Mouse (Mus musculus) midbrain, postnatal 0 days (tissue): ENCODE results near the gene Dip2b. TPM values are rescaled to one million over a fixed set of nuclear protein-coding genes. Genes with fewer than 3 reads are reported as not detected.

Experiments used
- ATAC-seq: fragments of 200-750 bp; cut with Nextera tagmentation; 2 replicates; pipeline ENCODE4 v1.8.0; 2017; ENCODE audit warnings: moderate number of reproducible peaks, mild to moderate bottlenecking, moderate TSS enrichment, moderate library complexity; ENCODE audit not compliant: low FRiP score
- DNase-seq: peaks from one replicate; pipeline ENCODE4 v3.0.0-alpha.2; 2015; ENCODE audit warnings: low spot score
- H3K27ac ChIP-seq: fragments of 300-500 bp; sonication (generic); 2 replicates; pipeline ENCODE4 v1.5.1; 2014; ENCODE audit warnings: low read depth, mild to moderate bottlenecking, low read length, mixed read lengths
- H3K27me3 ChIP-seq: fragments of 300-500 bp; sonication (generic); 2 replicates; pipeline ENCODE4 v1.6.1; 2014; ENCODE audit warnings: low read length, control low read depth, mixed read lengths; ENCODE audit not compliant: insufficient read depth
- H3K36me3 ChIP-seq: fragments of 300-500 bp; sonication (generic); 2 replicates; pipeline ENCODE4 v1.6.1; 2014; ENCODE audit warnings: low read length, control low read depth, mixed read lengths; ENCODE audit not compliant: insufficient read depth
- H3K4me1 ChIP-seq: fragments of 300-500 bp; sonication (generic); 2 replicates; pipeline ENCODE4 v1.6.1; 2014; ENCODE audit warnings: mild to moderate bottlenecking, control low read depth, antibody characterized with exemption, low read length, mixed read lengths; ENCODE audit not compliant: insufficient read depth
- H3K4me2 ChIP-seq: fragments of 300-500 bp; sonication (generic); 2 replicates; pipeline ENCODE4 v1.6.1; 2014; ENCODE audit warnings: low read depth, mild to moderate bottlenecking, low read length, mixed read lengths; ENCODE audit not compliant: poor library complexity, severe bottlenecking
- H3K4me3 ChIP-seq: fragments of 300-500 bp; sonication (generic); 2 replicates; pipeline ENCODE4 v1.5.1; 2014; ENCODE audit warnings: low read depth, mild to moderate bottlenecking, low read length, moderate library complexity
- H3K9ac ChIP-seq: fragments of 300-500 bp; sonication (generic); replicated peaks from 2 replicates; pipeline ENCODE4 v1.6.1; 2014; ENCODE audit warnings: mild to moderate bottlenecking, low read length, moderate library complexity, mixed read lengths; ENCODE audit not compliant: poor library complexity, severe bottlenecking
- H3K9me3 ChIP-seq: fragments of 300-500 bp; sonication (generic); 2 replicates; pipeline ENCODE4 v1.6.1; 2016; ENCODE audit warnings: low read length, control low read depth
- CTCF ChIP-seq: IDR thresholded peaks from 2 replicates; pipeline ENCODE4 v1.5.1; 2016; ENCODE audit warnings: antibody characterized with exemption, mild to moderate bottlenecking
- WGBS: fragments of 180-500 bp; shearing (Covaris S2); extraction: QIAGEN DNeasy Blood & Tissue Kit; methylation state at CpG from one replicate; pipeline ENCODE4 v1.1.7; 2014; 5-methylcytosine and 5-hydroxymethylcytosine counted together
- polyA plus RNA-seq: library from polyadenylated mRNA; unstranded; fragments of >200 nt; fragmentation: Nextera tagmentation; extraction: Ambion mirVana; gene quantifications from 2 replicates; pipeline ENCODE4 v1.2.1, GENCODE M21; 2015
- total RNA-seq: library from RNA; depleted of rRNA; stranded (reverse); fragments of >200 nt; gene quantifications from 2 replicates; pipeline ENCODE4 v1.2.3, GENCODE M21; 2014

Gene Dip2b
- total and polyA plus RNA-seq, 2 experiments from 2014 or later: 10.5 to 44.8 TPM

DNA sequence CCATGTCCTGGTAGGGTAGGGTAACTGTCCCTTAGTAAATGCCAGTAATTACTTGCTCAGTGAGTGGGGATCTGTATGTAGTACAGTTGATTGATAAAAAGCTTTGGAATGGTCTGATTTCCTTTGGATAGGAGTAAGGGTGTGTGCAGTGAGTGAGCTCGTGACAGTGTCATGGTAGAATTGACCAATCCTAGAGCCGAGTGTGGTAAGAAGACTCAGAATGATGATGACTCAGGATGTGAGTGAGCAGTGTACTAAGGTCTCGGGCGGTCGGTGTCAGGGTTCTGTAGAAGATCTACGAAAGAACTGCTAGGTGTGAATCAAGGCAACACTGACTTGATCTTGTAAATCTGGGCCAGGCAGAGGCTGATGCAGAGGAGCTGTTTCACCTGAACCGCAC is 207.5 kb downstream of the Dip2b start:
- Histone ChIP-seq H3K9me3 (no peaks in the 10 kb centered on the region), H3K4me1 (no peaks in the 10 kb centered on the region), H3K36me3 (peaks cover 19% of the 10 kb centered on the region), H3K27me3 (no peaks in the 10 kb centered on the region), H3K27ac (no peak overlapping the region), H3K4me3 (no peak overlapping the region), H3K4me2 (no peak overlapping the region), H3K9ac (no peak overlapping the region)
- ATAC-seq (no peak), DNase-seq (no peak)
- TF ChIP-seq CTCF: no peak
- 95% methylated on average over 7 of the region's 7 CpGs for WGBS

DNA sequence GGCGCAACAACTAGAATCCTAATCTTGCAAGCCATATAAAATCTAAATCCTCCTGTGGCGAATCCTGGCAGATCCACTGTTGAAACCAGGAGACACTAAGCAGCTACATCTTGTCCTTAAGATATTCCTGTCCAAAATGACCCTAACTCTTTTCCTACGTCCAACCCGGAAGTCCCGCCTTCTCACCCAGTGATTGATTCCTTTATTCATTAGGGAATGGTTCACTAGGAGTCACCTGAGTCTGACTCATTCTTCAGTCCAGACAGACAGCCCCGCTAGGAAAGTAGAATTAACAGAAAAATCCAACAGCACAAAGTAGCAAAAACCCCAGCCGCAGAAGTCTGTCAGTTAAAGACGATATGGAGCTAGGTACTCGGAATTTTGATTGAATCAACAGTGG is 208.8 kb downstream of the Dip2b start:
- ATAC-seq: no peak
- Histone ChIP-seq H3K4me3 (no peak overlapping the region), H3K4me1 (no peaks in the 10 kb centered on the region), H3K9ac (no peak overlapping the region), H3K36me3 (peaks cover 19% of the 10 kb centered on the region), H3K27ac (no peak overlapping the region), H3K4me2 (no peak overlapping the region), H3K9me3 (no peaks in the 10 kb centered on the region), H3K27me3 (no peaks in the 10 kb centered on the region)
- no peak for DNase-seq
- WGBS: 94% methylated on average over 9 of the region's 9 CpGs
- no peak for TF ChIP-seq CTCF

DNA sequence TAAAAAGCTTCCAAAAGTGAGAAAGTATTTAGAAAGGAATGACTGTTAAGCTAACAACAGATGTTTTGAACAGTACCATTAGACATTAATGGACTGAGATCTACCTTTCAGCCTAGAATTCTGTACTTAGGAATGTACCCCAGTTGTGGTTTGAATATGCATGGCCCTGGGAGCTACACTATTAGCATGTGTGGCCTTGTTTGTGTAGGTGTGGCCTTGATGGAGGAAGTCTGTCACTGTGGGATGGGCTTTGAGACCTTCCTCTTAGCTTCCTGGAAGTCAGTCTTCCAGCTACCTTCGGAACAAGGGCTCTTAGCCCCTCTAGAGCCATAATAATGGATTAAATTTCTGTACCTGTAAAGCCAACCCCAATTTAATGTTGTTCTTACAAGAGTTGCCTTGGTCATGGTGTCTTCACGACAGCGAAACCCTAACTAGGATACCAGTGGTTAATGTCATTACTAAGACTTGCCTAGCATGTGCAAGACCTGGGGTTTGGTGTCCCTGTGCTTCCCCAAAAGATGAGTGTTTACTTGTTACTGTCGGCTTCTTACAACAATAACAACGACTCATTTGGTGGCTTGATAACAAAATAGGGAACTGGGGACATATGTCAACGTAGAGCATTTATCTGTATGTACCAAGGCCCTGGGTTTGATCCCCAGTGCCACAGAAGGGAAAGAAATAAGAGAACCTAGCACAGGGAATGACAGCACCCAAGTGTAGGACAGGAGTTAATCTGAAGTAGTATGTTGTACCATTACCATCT is 210.4 kb downstream of the Dip2b start:
- no peak for TF ChIP-seq CTCF
- H3K9ac ChIP-seq: no peak overlapping the region
- H3K4me3 ChIP-seq: no peak overlapping the region
- H3K9me3 ChIP-seq: no peaks in the 10 kb centered on the region
- H3K27me3 ChIP-seq: no peaks in the 10 kb centered on the region
- no peak for DNase-seq
- 95% methylated on average over 6 of the region's 6 CpGs for WGBS
- H3K36me3 ChIP-seq: peaks cover 29% of the 10 kb centered on the region
- H3K27ac ChIP-seq: no peak overlapping the region
- ATAC-seq: no peak
- H3K4me1 ChIP-seq: no peaks in the 10 kb centered on the region
- no peak overlapping the region for H3K4me2 ChIP-seq

DNA sequence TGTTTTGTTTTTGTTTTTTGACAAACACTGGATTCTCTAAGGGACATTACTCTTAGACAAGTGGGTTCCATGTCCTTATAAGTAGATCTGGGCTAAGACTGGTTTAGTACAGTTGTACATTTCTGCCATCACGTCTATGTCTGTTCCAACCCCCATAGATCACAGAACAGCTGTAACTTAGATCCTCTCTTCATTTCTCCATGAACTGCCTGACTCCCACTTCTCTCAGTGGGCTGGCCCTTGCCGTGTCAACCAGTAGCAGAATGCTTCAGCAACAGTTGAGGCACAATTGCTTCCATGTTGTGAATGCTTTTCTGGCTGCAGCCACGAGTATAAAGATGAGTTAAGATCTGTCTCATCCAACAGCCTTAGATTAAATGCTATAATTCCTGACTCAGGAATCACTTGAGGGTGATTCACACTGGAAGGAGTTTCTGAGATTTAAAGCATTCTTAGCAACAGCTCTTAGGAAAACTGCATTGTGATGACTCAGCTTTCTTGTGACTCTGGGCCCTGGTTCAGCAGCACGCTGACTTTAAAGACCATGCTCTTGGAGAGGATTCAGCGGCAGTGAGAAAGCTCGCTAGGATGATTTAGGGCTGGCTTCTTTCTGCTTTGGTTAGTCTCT is 212.8 kb downstream of the Dip2b start:
- ATAC-seq (no peak), DNase-seq (no peak)
- Histone ChIP-seq H3K4me3 (no peak overlapping the region), H3K27ac (no peak overlapping the region), H3K4me2 (no peak overlapping the region), H3K27me3 (no peaks in the 10 kb centered on the region), H3K36me3 (peaks cover 39% of the 10 kb centered on the region), H3K4me1 (no peaks in the 10 kb centered on the region), H3K9me3 (no peaks in the 10 kb centered on the region), H3K9ac (no peak overlapping the region)
- WGBS: 88% methylated on average over 6 of the region's 6 CpGs
- no peak for TF ChIP-seq CTCF

DNA sequence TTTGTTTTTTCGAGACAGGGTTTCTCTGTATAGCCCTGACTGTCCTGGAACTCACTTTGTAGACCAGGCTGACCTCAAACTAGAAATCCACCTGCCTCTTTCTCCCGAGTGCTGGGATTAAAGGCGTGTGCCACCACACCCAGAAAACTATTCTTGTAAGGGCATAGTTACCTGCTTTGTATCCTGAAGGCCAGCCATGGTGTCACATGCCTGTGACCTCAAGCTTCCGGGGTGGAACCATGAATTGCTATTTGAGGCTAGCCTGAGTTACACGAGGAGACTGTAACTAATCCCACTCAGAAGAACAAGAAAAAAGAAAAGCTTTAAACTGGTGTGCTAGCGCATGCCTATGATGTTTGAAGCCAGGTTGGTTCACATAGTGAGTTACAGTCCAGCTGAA is 217.9 kb downstream of the Dip2b start:
- H3K4me2 ChIP-seq: no peak overlapping the region
- WGBS: 89% methylated on average over 6 of the region's 6 CpGs
- peaks cover 49% of the 10 kb centered on the region for H3K36me3 ChIP-seq
- H3K27ac ChIP-seq: no peak overlapping the region
- no peaks in the 10 kb centered on the region for H3K9me3 ChIP-seq
- DNase-seq (no peak), ATAC-seq (no peak)
- H3K4me1 ChIP-seq: no peaks in the 10 kb centered on the region
- H3K9ac ChIP-seq: no peak overlapping the region
- H3K4me3 ChIP-seq: no peak overlapping the region
- H3K27me3 ChIP-seq: no peaks in the 10 kb centered on the region
- no peak for TF ChIP-seq CTCF

DNA sequence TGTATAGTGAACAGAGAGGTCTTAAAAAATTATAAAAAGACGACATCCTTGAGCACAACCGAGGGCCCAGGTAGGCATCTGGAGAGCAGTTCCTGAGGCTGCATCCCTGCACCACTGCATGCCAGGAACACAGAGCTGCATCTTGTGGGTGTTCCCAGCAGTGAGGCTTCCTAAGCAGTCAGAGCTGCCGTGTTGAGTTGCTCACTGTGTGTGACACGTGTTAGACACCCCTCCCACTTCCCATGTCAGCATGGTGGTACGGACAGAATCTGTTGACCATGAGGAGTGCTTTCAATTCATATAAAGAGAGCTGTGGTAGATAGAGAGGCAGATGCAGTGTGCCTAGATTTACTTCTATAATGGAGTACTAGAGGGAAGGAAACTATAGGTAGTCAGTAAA is 218.8 kb downstream of the Dip2b start:
- H3K4me3 ChIP-seq: no peak overlapping the region
- H3K9me3 ChIP-seq: no peaks in the 10 kb centered on the region
- no peak overlapping the region for H3K9ac ChIP-seq
- H3K4me2 ChIP-seq: no peak overlapping the region
- 86% methylated on average over 5 of the region's 5 CpGs for WGBS
- peaks cover 51% of the 10 kb centered on the region for H3K36me3 ChIP-seq
- TF ChIP-seq CTCF: no peak
- H3K4me1 ChIP-seq: no peaks in the 10 kb centered on the region
- DNase-seq: no peak
- H3K27me3 ChIP-seq: no peaks in the 10 kb centered on the region
- no peak overlapping the region for H3K27ac ChIP-seq
- ATAC-seq: no peak
